Mouse (Mus musculus): Measurements from ENCODE around the gene Fmc1.

DNA sequence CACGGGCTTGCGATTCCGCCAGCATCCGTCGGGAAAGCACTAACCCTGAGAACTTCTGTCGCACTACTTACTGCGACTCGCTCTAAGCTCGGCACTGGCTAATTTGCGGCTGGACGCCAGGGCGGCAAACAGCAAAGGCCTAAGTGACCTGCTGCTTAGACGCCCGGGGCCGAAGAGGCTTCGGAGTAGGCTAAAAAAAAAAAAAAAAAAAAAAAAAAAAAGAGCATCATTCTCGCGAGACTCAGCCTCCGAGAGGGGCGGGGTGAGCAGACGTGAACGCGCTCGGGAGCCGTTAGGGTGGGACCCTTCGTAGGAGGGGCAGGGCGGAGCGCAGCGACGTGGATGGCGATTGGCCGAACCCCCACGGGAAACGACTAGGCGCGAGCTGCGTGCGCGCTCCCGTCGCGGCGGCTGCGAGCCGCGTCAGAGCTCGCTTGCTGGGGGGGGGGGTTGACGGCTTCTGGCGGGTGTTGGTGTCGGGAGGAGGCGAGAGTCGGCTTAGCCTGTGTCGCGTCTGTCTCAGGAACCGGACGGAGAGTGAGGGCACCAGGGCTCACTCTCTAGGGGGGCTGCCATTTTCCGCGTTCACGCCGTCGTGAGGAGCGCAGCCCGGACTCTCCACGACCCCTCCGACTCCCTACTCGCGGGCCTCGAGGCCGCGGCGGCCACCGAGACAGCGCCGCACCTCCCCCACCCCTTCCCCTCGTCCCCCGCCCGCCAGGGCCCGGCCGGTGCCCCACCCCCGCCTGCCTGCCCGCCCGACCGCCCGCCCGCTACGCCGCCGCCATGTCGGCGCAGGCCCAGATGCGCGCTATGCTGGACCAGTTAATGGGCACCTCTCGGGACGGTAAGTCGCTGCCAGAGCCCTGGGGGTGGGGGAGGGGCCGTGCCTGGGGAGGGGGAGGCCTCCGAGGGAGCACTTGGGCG is 18.0 kb downstream of the Fmc1 start, which contains the start of gene Luc7l2:
- TF ChIP-seq CTCF (IDR thresholded peaks at IDR 0.05; ENCODE audit: extremely low read depth, insufficient read length, insufficient replicate concordance, low read depth, low read length) (no peak), POLR2A (IDR thresholded peaks at IDR 0.05; ENCODE audit: low read depth, low read length) (peak; percentile 67)
